Mouse (Mus musculus): ENCODE measurements at regions not wholly inside any gene's neighbourhood (a gene's known extent, or its start where the extent isn't known, plus 50 kb on each side); places are given as distances from the start of the nearest gene placed in this dataset.
"Not testable (repeated sequence)": the region's sequence is repeated elsewhere in the genome, so short reads cannot be mapped to it uniquely, and the experiment has no call there.

- DNase-seq, result no peak
Measured at GRCm38 (mm10) chr14:101067082-101067481, 133.0 kb downstream of the Prr30 start.

GRCm38 (mm10) chr14:101056874-101057273 lies 143.3 kb downstream of the Prr30 start:
- no peak for DNase-seq

GRCm38 (mm10) chr14:101055915-101056314 lies 144.2 kb downstream of the Prr30 start:
- DNase-seq, result no peak

- no peak for DNase-seq
Measured at GRCm38 (mm10) chr14:101054786-101055185, 145.3 kb downstream of the Prr30 start.

GRCm38 (mm10) chr14:101052760-101053159 lies 147.4 kb downstream of the Prr30 start:
- DNase-seq, result no peak

GRCm38 (mm10) chr14:101050212-101050611 lies 149.9 kb downstream of the Prr30 start:
- no peak for DNase-seq

GRCm38 (mm10) chr14:101049664-101050203 lies 150.4 kb downstream of the Prr30 start:
- DNase-seq, result no peak

- DNase-seq, result no peak
Measured at GRCm38 (mm10) chr14:101043494-101043893, 156.6 kb downstream of the Prr30 start.

GRCm38 (mm10) chr14:101001070-101001469 lies 199.1 kb downstream of the Prr30 start:
- no peak for DNase-seq

- no peak for DNase-seq
Measured at GRCm38 (mm10) chr14:100980754-100981153, 219.4 kb downstream of the Prr30 start.

GRCm38 (mm10) chr14:100978515-100978914 lies 221.6 kb downstream of the Prr30 start:
- no peak for DNase-seq

- DNase-seq, result peak; percentile 29
Measured at GRCm38 (mm10) chr14:100970970-100971369, 229.2 kb downstream of the Prr30 start.

- DNase-seq, result no peak
Measured at GRCm38 (mm10) chr14:100960198-100960597, 239.9 kb downstream of the Prr30 start.

- no peak for DNase-seq
Measured at GRCm38 (mm10) chr14:100955806-100956436, 244.2 kb downstream of the Prr30 start.

GRCm38 (mm10) chr14:100950681-100951119 lies 249.4 kb downstream of the Prr30 start:
- no peak for DNase-seq

GRCm38 (mm10) chr14:100947625-100948024 lies 252.5 kb downstream of the Prr30 start:
- not testable (repeated sequence) for DNase-seq

GRCm38 (mm10) chr14:100937358-100937887 lies 262.7 kb downstream of the Prr30 start:
- no peak for DNase-seq

- DNase-seq, result no peak
Measured at GRCm38 (mm10) chr14:100934554-100934953, 265.6 kb downstream of the Prr30 start.

- DNase-seq, result no peak
Measured at GRCm38 (mm10) chr14:100924880-100925279, 275.2 kb downstream of the Prr30 start.

GRCm38 (mm10) chr14:100900221-100900620 lies 299.9 kb downstream of the Prr30 start:
- DNase-seq, result no peak

- DNase-seq, result no peak
Measured at GRCm38 (mm10) chr14:100899074-100899473, 301.1 kb downstream of the Prr30 start.

- DNase-seq, result peak; percentile 12
Measured at GRCm38 (mm10) chr14:100889163-100890157, 310.7 kb downstream of the Prr30 start.

GRCm38 (mm10) chr14:100883115-100883514 lies 317.0 kb downstream of the Prr30 start:
- DNase-seq, result no peak
